Mouse (Mus musculus) B cell, adult 67 days (primary cell): ENCODE results near the gene Gria3. TPM values are rescaled to one million over a fixed set of nuclear protein-coding genes. Genes with fewer than 3 reads are reported as not detected.

ENCODE experiments used
- total RNA-seq, 2 experiments: library from RNA; stranded (reverse); gene quantifications; 4 replicates each; pipeline ENCODE4 v1.2.4; 2023

Gene Gria3
- under 1 TPM in 1 of 2 experiments, not detected in 1; 0.21 TPM for total RNA-seq

DNA sequence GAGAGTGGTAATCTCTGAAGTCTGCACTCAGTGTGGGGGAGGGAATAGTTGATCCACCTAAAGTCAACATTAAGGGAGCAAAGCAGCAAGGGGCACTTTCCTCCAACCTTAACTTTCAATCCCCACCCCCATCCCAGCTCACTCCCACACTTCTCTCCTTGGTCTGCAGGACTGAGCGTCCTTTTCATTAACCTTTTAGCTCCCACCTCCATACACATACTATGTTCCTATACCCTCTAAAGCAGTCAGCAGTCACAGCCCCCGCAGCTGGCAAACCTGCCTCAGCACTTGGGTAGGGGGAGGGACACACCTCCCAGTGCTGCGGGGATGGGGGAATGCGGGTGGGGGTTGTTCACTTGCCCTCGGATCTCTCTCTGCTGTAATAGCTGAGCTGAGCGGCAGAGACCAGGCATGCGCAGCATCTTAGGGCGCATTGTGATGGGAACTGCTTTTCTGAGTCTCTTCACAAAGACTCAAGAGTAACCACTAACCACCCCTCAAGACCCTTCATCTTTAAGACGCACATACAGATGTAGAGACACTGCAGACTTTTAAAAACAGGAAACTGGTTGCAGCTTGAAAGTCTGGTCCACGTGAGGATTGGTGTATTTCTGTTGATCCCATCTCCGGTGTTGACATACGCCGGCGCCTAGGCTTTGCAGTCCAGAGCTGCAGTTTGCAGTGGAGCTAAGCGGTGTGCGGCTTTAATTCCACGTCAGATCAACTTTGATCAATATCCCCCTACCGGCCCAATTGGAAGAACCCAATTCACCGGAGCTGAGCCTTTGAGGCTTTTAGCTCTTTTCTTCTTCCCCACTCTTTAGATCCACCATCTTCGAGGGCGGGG is at the start of gene Gria3:
Gria3 (plus strand) TSS at position 797 of the 847 bp plus-strand sequence.

